Mouse (Mus musculus) olfactory bulb, adult 2 months (tissue): ENCODE results near the gene Rtf2. TPM values are rescaled to one million over a fixed set of nuclear protein-coding genes. Genes with fewer than 3 reads are reported as not detected.

Experiments
- H3K27ac ChIP-seq: fragments of 200-500 bp; 2 replicates; pipeline ENCODE4 v1.5.1; 2012; ENCODE audit warnings: low read depth, low read length; ENCODE audit not compliant: insufficient read depth
- H3K4me1 ChIP-seq: fragments of 200-500 bp; 2 replicates; pipeline ENCODE4 v1.6.1; 2012; ENCODE audit warnings: low read length; ENCODE audit not compliant: control insufficient read depth, insufficient read depth
- H3K4me3 ChIP-seq: fragments of 200-500 bp; 2 replicates; pipeline ENCODE4 v1.5.1; 2012; ENCODE audit warnings: mild to moderate bottlenecking, low read depth, low read length, moderate library complexity; ENCODE audit not compliant: insufficient read depth
- CTCF ChIP-seq: fragments of 200-500 bp; IDR thresholded peaks from 2 replicates; pipeline ENCODE4 v1.5.1; 2012; ENCODE audit warnings: low read depth, mild to moderate bottlenecking, low read length, moderate library complexity; ENCODE audit not compliant: insufficient read depth
- POLR2A ChIP-seq: fragments of 200-500 bp; IDR thresholded peaks from 2 replicates; pipeline ENCODE4 v1.6.1; 2012; ENCODE audit warnings: mild to moderate bottlenecking, low read depth, low read length, moderate library complexity; ENCODE audit not compliant: insufficient read depth
- WGBS: fragments of 180-500 bp; shearing (Covaris S2); methylation state at CpG from one replicate; pipeline ENCODE4 v1.1.7; 2018; 5-methylcytosine and 5-hydroxymethylcytosine counted together
- polyA plus RNA-seq: library from polyadenylated mRNA; stranded (reverse); fragments of >200 nt; gene quantifications from 2 replicates; pipeline ENCODE4 v1.2.4, GENCODE M21; 2012; ENCODE audit warnings: low replicate concordance; ENCODE audit not compliant: missing spikeins, insufficient read depth, insufficient read length

The Rtf2 gene
- polyA plus RNA-seq, 1 experiment: 332 TPM

DNA sequence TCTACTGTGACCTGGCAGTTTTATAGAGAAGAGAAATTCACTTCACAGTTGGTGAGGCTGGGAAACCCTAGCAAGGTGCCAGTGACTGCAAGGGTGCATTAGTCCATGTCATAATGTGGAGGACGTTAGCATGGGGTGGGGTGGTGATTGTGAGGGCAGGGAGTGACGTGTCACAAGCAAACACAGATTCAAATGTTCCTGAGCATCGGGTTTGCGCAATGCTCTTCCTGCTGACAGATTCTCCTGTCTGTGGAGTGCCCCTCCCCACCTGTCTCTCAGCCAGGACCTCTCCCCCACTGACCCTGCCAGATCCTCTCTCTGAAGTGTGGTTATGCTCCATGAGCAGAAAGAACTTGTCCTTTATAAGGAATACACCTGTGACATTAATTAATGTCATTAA is 8.0 kb downstream of the Rtf2 start:
- H3K4me3 ChIP-seq: no peak overlapping the region
- no peak overlapping the region for H3K27ac ChIP-seq
- 91% methylated on average over 4 of the region's 4 CpGs for WGBS
- no peak for TF ChIP-seq POLR2A
- TF ChIP-seq CTCF: no peak
- H3K4me1 ChIP-seq: no peaks in the 10 kb centered on the region

DNA sequence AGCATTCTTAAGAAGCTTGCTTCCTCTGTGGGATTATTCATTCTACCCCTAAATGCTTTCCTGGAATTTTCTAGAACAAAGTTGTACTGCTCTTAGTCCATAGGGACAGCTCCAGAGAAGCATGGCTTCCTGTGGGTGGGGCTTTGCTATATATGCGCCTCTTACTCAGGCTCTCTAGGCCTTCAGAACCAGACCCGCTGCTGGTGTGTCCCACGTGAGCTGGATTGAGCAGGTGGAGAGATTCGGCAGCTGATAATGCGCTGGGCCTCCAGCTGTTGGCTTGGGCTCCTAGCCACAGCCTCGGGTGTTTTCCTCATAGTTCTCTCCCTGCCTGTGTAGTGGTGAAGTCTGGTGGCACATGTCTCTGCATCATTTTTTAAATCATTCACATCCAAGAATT is 10.3 kb downstream of the Rtf2 start:
- H3K4me3 ChIP-seq: no peak overlapping the region
- H3K4me1 ChIP-seq: no peaks in the 10 kb centered on the region
- TF ChIP-seq CTCF: no peak
- no peak for TF ChIP-seq POLR2A
- 88% methylated on average over 6 of the region's 6 CpGs for WGBS
- H3K27ac ChIP-seq: no peak overlapping the region

DNA sequence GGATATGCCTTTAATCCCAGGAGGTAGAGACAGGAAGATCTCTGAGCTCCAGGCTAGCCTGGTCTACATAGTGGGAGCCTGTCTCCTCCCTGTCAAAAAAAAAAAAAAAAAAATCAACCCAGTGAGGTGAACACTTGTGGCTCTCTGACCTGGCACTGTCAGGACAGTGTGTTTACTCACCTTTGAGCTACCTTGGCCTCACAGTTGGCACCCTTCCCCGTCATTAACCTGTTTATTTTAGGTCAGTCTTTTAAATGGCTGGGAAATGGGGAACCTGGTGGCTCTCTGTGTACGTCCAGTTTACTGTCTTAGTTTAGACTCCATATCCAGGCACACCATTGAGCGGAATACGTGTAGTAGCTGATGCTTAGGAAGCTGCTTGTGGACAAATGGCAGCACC is 11.7 kb downstream of the Rtf2 start:
- no peak overlapping the region for H3K27ac ChIP-seq
- 96% methylated on average over 4 of the region's 4 CpGs for WGBS
- no peak for TF ChIP-seq POLR2A
- no peak for TF ChIP-seq CTCF
- H3K4me3 ChIP-seq: no peak overlapping the region
- no peaks in the 10 kb centered on the region for H3K4me1 ChIP-seq

DNA sequence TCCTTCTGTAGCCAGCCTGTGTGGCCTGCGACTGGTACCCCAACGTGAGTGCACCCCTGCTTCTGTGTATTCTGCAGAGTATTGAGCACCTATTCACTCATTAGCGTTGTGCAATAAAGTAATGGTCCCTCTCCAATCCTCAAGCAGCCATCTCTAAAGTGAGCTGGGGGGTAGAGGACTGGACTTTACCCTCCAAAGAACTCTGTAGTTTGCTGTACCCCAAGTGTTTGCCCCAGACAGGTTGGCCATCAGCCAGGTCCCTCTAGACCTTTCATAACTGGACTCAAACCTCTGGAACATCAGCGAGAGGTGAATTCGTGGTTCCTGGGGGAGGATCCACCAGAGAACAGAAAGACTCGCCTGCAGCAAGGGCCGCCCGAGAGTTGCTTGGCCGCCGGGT is 12.1 kb downstream of the Rtf2 start:
- H3K4me3 ChIP-seq: no peak overlapping the region
- H3K27ac ChIP-seq: no peak overlapping the region
- H3K4me1 ChIP-seq: no peaks in the 10 kb centered on the region
- 95% methylated on average over 10 of the region's 10 CpGs for WGBS
- TF ChIP-seq POLR2A: no peak
- TF ChIP-seq CTCF: no peak

- no peak within 1 kb of the TSS for H3K27ac ChIP-seq
- no peak for TF ChIP-seq CTCF
- no peak for TF ChIP-seq POLR2A
- 86% methylated on average over 11 of the region's 11 CpGs for WGBS
Measured at GRCm38 (mm10) chr2:172458496-172458895, 18.1 kb downstream of the Rtf2 start, which contains the start of gene Gcnt7. TSS of gene Gcnt7 (minus strand) at chr2:172458596.

DNA sequence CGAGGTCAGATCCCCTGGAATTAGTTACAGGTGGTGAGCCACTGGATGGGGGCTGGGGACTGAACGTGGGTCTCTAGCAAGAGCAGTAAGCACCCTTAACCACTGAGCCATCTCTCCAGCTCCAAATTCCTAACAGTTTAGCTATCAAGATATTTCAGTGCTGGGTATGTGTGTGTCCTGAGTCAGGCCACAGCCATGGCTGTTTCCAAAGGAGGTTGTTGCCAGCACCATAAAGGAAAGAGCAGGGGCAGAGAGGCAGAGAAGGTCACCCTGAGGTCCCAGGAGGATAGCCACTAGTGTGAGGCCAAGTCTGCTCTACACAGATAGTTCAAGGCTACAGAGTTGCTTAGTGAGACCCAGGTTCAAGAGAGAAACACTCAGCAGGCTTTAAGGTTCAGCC is 20.3 kb downstream of the Rtf2 start:
- H3K27ac ChIP-seq: no peak overlapping the region
- TF ChIP-seq POLR2A (no peak), CTCF (no peak)
- no peaks in the 10 kb centered on the region for H3K4me1 ChIP-seq
- WGBS: 90% methylated on average over 2 of the region's 2 CpGs
- no peak overlapping the region for H3K4me3 ChIP-seq

More at GRCm38 (mm10) chr2:172458496-172458895, 18.1 kb downstream of the Rtf2 start, which contains the start of gene Gcnt7:
- Histone ChIP-seq H3K4me3 (no peak within 1 kb of the TSS), H3K4me1 (no peaks in the 10 kb centered on the region)

GRCm38 (mm10) chr2:172462813-172463212 is 22.5 kb downstream of the Rtf2 start:
- 94% methylated on average over 4 of the region's 4 CpGs for WGBS
- no peaks in the 10 kb centered on the region for H3K4me1 ChIP-seq
- no peak overlapping the region for H3K4me3 ChIP-seq
- H3K27ac ChIP-seq: no peak overlapping the region
- TF ChIP-seq CTCF (no peak), POLR2A (no peak)

GRCm38 (mm10) chr2:172466427-172467132 is 26.2 kb downstream of the Rtf2 start:
- Histone ChIP-seq H3K27ac (no peak overlapping the region), H3K4me1 (no peaks in the 10 kb centered on the region), H3K4me3 (no peak overlapping the region)
- WGBS: 61% methylated on average over 11 of the region's 11 CpGs
- no peak for TF ChIP-seq POLR2A
- TF ChIP-seq CTCF: no peak

DNA sequence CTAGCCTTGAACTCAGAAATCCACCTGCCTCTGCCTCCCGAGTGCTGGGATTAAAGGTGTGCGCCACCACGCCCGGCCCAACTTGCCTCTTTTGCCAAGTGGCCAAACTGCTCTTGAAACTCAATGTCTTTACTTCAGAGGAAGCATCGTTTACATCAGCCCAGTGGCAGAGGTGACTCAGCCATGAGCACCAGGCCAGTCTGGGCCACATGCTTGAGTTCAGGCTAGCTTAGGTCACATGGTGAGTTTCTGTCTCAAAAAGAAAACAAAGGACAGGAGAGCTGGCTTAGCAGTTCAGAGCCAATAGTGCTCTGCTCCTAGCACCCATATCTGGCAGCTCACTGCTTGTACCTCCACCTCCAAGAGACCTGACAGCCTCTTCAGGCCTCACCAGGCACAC is 26.9 kb downstream of the Rtf2 start:
- Histone ChIP-seq H3K27ac (no peak overlapping the region), H3K4me1 (no peaks in the 10 kb centered on the region), H3K4me3 (no peak overlapping the region)
- 91% methylated on average over 5 of the region's 5 CpGs for WGBS
- TF ChIP-seq CTCF (no peak), POLR2A (no peak)
